Mouse (Mus musculus): ENCODE data around the gene Mafb.

Mafb gene

GRCm38 (mm10) chr2:160364128-160364650 is 2.7 kb downstream of the Mafb start:
- 33% methylated on average over 9 of the region's 9 CpGs for WGBS

GRCm38 (mm10) chr2:160363201-160363600 is 3.7 kb downstream of the Mafb start:
- WGBS, result 86% methylated on average over 4 of the region's 4 CpGs

GRCm38 (mm10) chr2:160361442-160362121 is 5.3 kb downstream of the Mafb start:
- 63% methylated on average over 16 of the region's 16 CpGs for WGBS

GRCm38 (mm10) chr2:160360234-160360874 is 6.5 kb downstream of the Mafb start:
- 56% methylated on average over 8 of the region's 8 CpGs for WGBS

- 46% methylated on average over 4 of the region's 4 CpGs for WGBS
Observed at GRCm38 (mm10) chr2:160358896-160359295, 8.0 kb downstream of the Mafb start.

GRCm38 (mm10) chr2:160357442-160357841 is 9.4 kb downstream of the Mafb start:
- 92% methylated on average over 4 of the region's 4 CpGs for WGBS

- 67% methylated on average over 5 of the region's 5 CpGs for WGBS
Observed at GRCm38 (mm10) chr2:160356132-160356531, 10.7 kb downstream of the Mafb start.

GRCm38 (mm10) chr2:160354319-160354718 is 12.5 kb downstream of the Mafb start:
- WGBS, result 72% methylated on average over 2 of the region's 2 CpGs

GRCm38 (mm10) chr2:160353581-160353980 is 13.3 kb downstream of the Mafb start:
- WGBS, result 62% methylated on average over 2 of the region's 2 CpGs

GRCm38 (mm10) chr2:160351038-160351574 is 15.8 kb downstream of the Mafb start:
- 49% methylated on average over 8 of the region's 8 CpGs for WGBS

GRCm38 (mm10) chr2:160349578-160349977 is 17.3 kb downstream of the Mafb start:
- 95% methylated on average over 4 of the region's 4 CpGs for WGBS

- WGBS, result 89% methylated on average over 7 of the region's 7 CpGs
Observed at GRCm38 (mm10) chr2:160348796-160349195, 18.1 kb downstream of the Mafb start.

GRCm38 (mm10) chr2:160348072-160348604 is 18.7 kb downstream of the Mafb start:
- 77% methylated on average over 4 of the region's 4 CpGs for WGBS

- WGBS, result 85% methylated on average over 4 of the region's 4 CpGs
Observed at GRCm38 (mm10) chr2:160340121-160340520, 26.7 kb downstream of the Mafb start.

GRCm38 (mm10) chr2:160339595-160339994 is 27.3 kb downstream of the Mafb start:
- WGBS, result 96% methylated on average over 5 of the region's 5 CpGs

GRCm38 (mm10) chr2:160336053-160336452 is 30.8 kb downstream of the Mafb start:
- 78% methylated on average over 2 of the region's 2 CpGs for WGBS

- 65% methylated on average over 1 of the region's 1 CpGs for WGBS
Observed at GRCm38 (mm10) chr2:160335043-160335442, 31.8 kb downstream of the Mafb start.

- 60% methylated on average over 4 of the region's 4 CpGs for WGBS
Observed at GRCm38 (mm10) chr2:160334111-160334661, 32.7 kb downstream of the Mafb start, which contains the start of gene Gm826. Gm826 (minus strand) TSS chr2:160334162.

GRCm38 (mm10) chr2:160332516-160333325 is 34.1 kb downstream of the Mafb start:
- 96% methylated on average over 12 of the region's 12 CpGs for WGBS

- WGBS, result 59% methylated on average over 9 of the region's 9 CpGs
Observed at GRCm38 (mm10) chr2:160328886-160329285, 38.0 kb downstream of the Mafb start.

GRCm38 (mm10) chr2:160327716-160328115 is 39.1 kb downstream of the Mafb start:
- WGBS, result 91% methylated on average over 4 of the region's 4 CpGs

Data from cerebral cortex, adult 2 months (tissue).